Mouse (Mus musculus) forebrain, embryonic 11.5 days (tissue): ENCODE results near the gene Amh. TPM values are rescaled to one million over a fixed set of nuclear protein-coding genes. Genes with fewer than 3 reads are reported as not detected.

Experiments used
- ATAC-seq: fragments of 200-750 bp; cut with Nextera tagmentation; replicated peaks from 2 replicates; pipeline ENCODE4 v1.8.0; 2017; ENCODE audit warnings: moderate TSS enrichment; ENCODE audit not compliant: low FRiP score
- DNase-seq: peaks from one replicate; pipeline ENCODE4 v3.0.0-alpha.2; 2017; ENCODE audit warnings: low spot score
- H3K27ac ChIP-seq: fragments of 300-500 bp; sonication (generic); 2 replicates; pipeline ENCODE4 v1.5.1; 2014; ENCODE audit warnings: low read depth, low read length
- H3K27me3 ChIP-seq: fragments of 300-500 bp; sonication (generic); 2 replicates; pipeline ENCODE4 v1.6.1; 2014; ENCODE audit warnings: mild to moderate bottlenecking, low read length, mixed read lengths; ENCODE audit not compliant: control insufficient read depth, insufficient read depth
- H3K36me3 ChIP-seq: fragments of 300-500 bp; sonication (generic); 2 replicates; pipeline ENCODE4 v1.6.1; 2014; ENCODE audit warnings: mild to moderate bottlenecking, low read length, moderate library complexity, mixed read lengths; ENCODE audit not compliant: control insufficient read depth, insufficient read depth
- H3K4me1 ChIP-seq: fragments of 300-500 bp; sonication (generic); replicated peaks from 2 replicates; pipeline ENCODE4 v1.6.1; 2014; ENCODE audit warnings: low read length, mixed read lengths; ENCODE audit not compliant: control insufficient read depth, insufficient read depth
- H3K4me2 ChIP-seq: fragments of 300-500 bp; sonication (generic); 2 replicates; pipeline ENCODE4 v1.6.1; 2014; ENCODE audit warnings: low read depth, mild to moderate bottlenecking, low read length, moderate library complexity, mixed read lengths; ENCODE audit not compliant: severe bottlenecking
- H3K4me3 ChIP-seq: fragments of 300-500 bp; sonication (generic); 2 replicates; pipeline ENCODE4 v1.5.1; 2014; ENCODE audit warnings: low read depth, low read length
- H3K9ac ChIP-seq: fragments of 300-500 bp; sonication (generic); 2 replicates; pipeline ENCODE4 v1.6.1; 2014; ENCODE audit warnings: low read length
- H3K9me3 ChIP-seq: fragments of 300-500 bp; sonication (generic); 2 replicates; pipeline ENCODE4 v1.6.1; 2016; ENCODE audit warnings: low read length, mixed read lengths; ENCODE audit not compliant: control insufficient read depth
- WGBS: fragments of 180-500 bp; shearing (Covaris S2); extraction: QIAGEN DNeasy Blood & Tissue Kit; methylation state at CpG from one replicate; pipeline ENCODE4 v1.1.7; 2014; 5-methylcytosine and 5-hydroxymethylcytosine counted together
- polyA plus RNA-seq: library from polyadenylated mRNA; unstranded; fragments of >200 nt; fragmentation: Nextera tagmentation; extraction: Ambion mirVana; gene quantifications from 2 replicates; pipeline ENCODE4 v1.2.1, GENCODE M21; 2014

Gene Amh
- polyA plus RNA-seq, 1 experiment from 2014 or later, result 0.15 TPM

- no peaks in the 10 kb centered on the region; the same call in 1 of the 2 replicates for H3K36me3 ChIP-seq
- no peak overlapping the region for H3K4me3 ChIP-seq
- H3K4me2 ChIP-seq, result no peak overlapping the region
- no peak overlapping the region for H3K9ac ChIP-seq
- peaks cover 20% of the 10 kb centered on the region for H3K27me3 ChIP-seq
- 55% methylated on average over 7 of the region's 7 CpGs for WGBS
- no peak overlapping the region for H3K27ac ChIP-seq
- H3K9me3 ChIP-seq, result no peaks in the 10 kb centered on the region; the same call in 1 of the 2 replicates
- H3K4me1 ChIP-seq, result peaks cover 15% of the 10 kb centered on the region
- ATAC-seq, result no peak
- DNase-seq, result no peak
These were observed 27.8 kb downstream of the Amh start for GRCm38 (mm10) chr10:80832818-80833217.

- H3K27ac ChIP-seq, result no peak overlapping the region
- H3K4me1 ChIP-seq, result peaks cover 12% of the 10 kb centered on the region
- H3K27me3 ChIP-seq, result peaks cover 20% of the 10 kb centered on the region
- DNase-seq (no peak), ATAC-seq (no peak)
- no peak overlapping the region for H3K4me2 ChIP-seq
- H3K9ac ChIP-seq, result no peak overlapping the region
- WGBS, result 61% methylated on average over 30 of the region's 30 CpGs
- no peaks in the 10 kb centered on the region; the same call in 1 of the 2 replicates for H3K9me3 ChIP-seq
- H3K36me3 ChIP-seq, result no peaks in the 10 kb centered on the region
- H3K4me3 ChIP-seq, result no peak overlapping the region
These were observed 30.6 kb downstream of the Amh start for GRCm38 (mm10) chr10:80835617-80836016.

GRCm38 (mm10) chr10:80836949-80837379, 31.9 kb downstream of the Amh start:
- H3K9me3 ChIP-seq, result no peaks in the 10 kb centered on the region; the same call in 1 of the 2 replicates
- peaks cover 3% of the 10 kb centered on the region; the same call in 1 of the 2 replicates for H3K4me1 ChIP-seq
- WGBS, result 60% methylated on average over 7 of the region's 7 CpGs

GRCm38 (mm10) chr10:80837827-80838226, 32.8 kb downstream of the Amh start:
- 17% methylated on average over 2 of the region's 2 CpGs for WGBS
- H3K9ac ChIP-seq, result no peak overlapping the region
- ATAC-seq (no peak), DNase-seq (no peak)
- no peaks in the 10 kb centered on the region for H3K36me3 ChIP-seq
- H3K9me3 ChIP-seq, result no peaks in the 10 kb centered on the region; the same call in 1 of the 2 replicates
- H3K4me2 ChIP-seq, result no peak overlapping the region
- H3K4me1 ChIP-seq, result peaks cover 3% of the 10 kb centered on the region; the same call in 1 of the 2 replicates
- no peak overlapping the region for H3K27ac ChIP-seq
- no peak overlapping the region for H3K4me3 ChIP-seq
- H3K27me3 ChIP-seq, result peaks cover 24% of the 10 kb centered on the region

More at GRCm38 (mm10) chr10:80836949-80837379, 31.9 kb downstream of the Amh start:
- H3K27ac ChIP-seq, result no peak overlapping the region
- DNase-seq, result no peak
- peaks cover 20% of the 10 kb centered on the region for H3K27me3 ChIP-seq
- no peak overlapping the region for H3K9ac ChIP-seq
- H3K36me3 ChIP-seq, result no peaks in the 10 kb centered on the region
- no peak overlapping the region for H3K4me2 ChIP-seq
- H3K4me3 ChIP-seq, result no peak overlapping the region
- no peak for ATAC-seq

- no peaks in the 10 kb centered on the region; the same call in 1 of the 2 replicates for H3K9me3 ChIP-seq
- H3K9ac ChIP-seq, result no peak overlapping the region
- H3K27ac ChIP-seq, result no peak overlapping the region
- H3K36me3 ChIP-seq, result no peaks in the 10 kb centered on the region
- ATAC-seq (no peak), DNase-seq (no peak)
- no peak overlapping the region for H3K4me3 ChIP-seq
- H3K27me3 ChIP-seq, result peaks cover 30% of the 10 kb centered on the region
- no peak overlapping the region for H3K4me2 ChIP-seq
- WGBS, result 59% methylated on average over 2 of the region's 2 CpGs
- peaks cover 6% of the 10 kb centered on the region for H3K4me1 ChIP-seq
These were observed 33.4 kb downstream of the Amh start for GRCm38 (mm10) chr10:80838346-80838912.

- 64% methylated on average over 6 of the region's 6 CpGs for WGBS
- H3K27ac ChIP-seq, result no peak overlapping the region
These were observed 34.8 kb downstream of the Amh start for GRCm38 (mm10) chr10:80839848-80840247.

GRCm38 (mm10) chr10:80841685-80842084, 36.6 kb downstream of the Amh start:
- Histone ChIP-seq H3K27me3 (peaks cover 31% of the 10 kb centered on the region), H3K27ac (no peak overlapping the region), H3K4me3 (no peak overlapping the region), H3K9me3 (no peaks in the 10 kb centered on the region), H3K9ac (no peak overlapping the region), H3K36me3 (no peaks in the 10 kb centered on the region), H3K4me1 (peaks cover 14% of the 10 kb centered on the region), H3K4me2 (no peak overlapping the region)
- ATAC-seq, result no peak
- 66% methylated on average over 2 of the region's 2 CpGs for WGBS
- no peak for DNase-seq

More at GRCm38 (mm10) chr10:80839848-80840247, 34.8 kb downstream of the Amh start:
- Histone ChIP-seq H3K4me1 (peaks cover 14% of the 10 kb centered on the region), H3K9ac (no peak overlapping the region), H3K4me3 (no peak overlapping the region), H3K27me3 (peaks cover 40% of the 10 kb centered on the region), H3K9me3 (no peaks in the 10 kb centered on the region; the same call in 1 of the 2 replicates), H3K4me2 (no peak overlapping the region), H3K36me3 (no peaks in the 10 kb centered on the region)
- no peak for ATAC-seq
- DNase-seq, result no peak

- Histone ChIP-seq H3K4me1 (peaks cover 14% of the 10 kb centered on the region), H3K27me3 (peaks cover 29% of the 10 kb centered on the region)
These were observed 37.3 kb downstream of the Amh start for GRCm38 (mm10) chr10:80842334-80842733.

More at GRCm38 (mm10) chr10:80842334-80842733, 37.3 kb downstream of the Amh start:
- WGBS, result 82% methylated on average over 15 of the region's 15 CpGs
- ATAC-seq (no peak), DNase-seq (no peak)
- Histone ChIP-seq H3K9me3 (no peaks in the 10 kb centered on the region), H3K4me3 (no peak overlapping the region), H3K4me2 (no peak overlapping the region), H3K36me3 (no peaks in the 10 kb centered on the region), H3K27ac (no peak overlapping the region), H3K9ac (no peak overlapping the region)
